Mouse (Mus musculus) forebrain, embryonic 16.5 days (tissue): ENCODE results near the gene Cfap77. TPM values are rescaled to one million over a fixed set of nuclear protein-coding genes. Genes with fewer than 3 reads are reported as not detected.

ENCODE experiments used
- ATAC-seq: fragments of 200-750 bp; cut with Nextera tagmentation; 2 replicates; pipeline ENCODE4 v1.8.0; 2017; ENCODE audit warnings: mild to moderate bottlenecking, moderate library complexity
- H3K27ac ChIP-seq: fragments of 300-500 bp; sonication (generic); 2 replicates; pipeline ENCODE4 v1.5.1; 2014; ENCODE audit warnings: low read length, control low read depth
- H3K27me3 ChIP-seq: fragments of 300-500 bp; sonication (generic); replicated peaks from 2 replicates; pipeline ENCODE4 v1.6.1; 2014; ENCODE audit warnings: low read length; ENCODE audit not compliant: control insufficient read depth, insufficient read depth
- H3K36me3 ChIP-seq: fragments of 300-500 bp; sonication (generic); 2 replicates; pipeline ENCODE4 v1.6.1; 2014; ENCODE audit not compliant: control insufficient read depth, insufficient read depth
- H3K4me1 ChIP-seq: fragments of 300-500 bp; sonication (generic); replicated peaks from 2 replicates; pipeline ENCODE4 v1.6.1; 2014; ENCODE audit warnings: low read length; ENCODE audit not compliant: control insufficient read depth, insufficient read depth
- H3K4me2 ChIP-seq: fragments of 300-500 bp; sonication (generic); 2 replicates; pipeline ENCODE4 v1.6.1; 2014; ENCODE audit warnings: mild to moderate bottlenecking, low read length, control low read depth
- H3K4me3 ChIP-seq: fragments of 300-500 bp; sonication (generic); replicated peaks from 2 replicates; pipeline ENCODE4 v1.5.1; 2014; ENCODE audit warnings: mild to moderate bottlenecking, low read length, control low read depth
- H3K9ac ChIP-seq: fragments of 300-500 bp; sonication (generic); replicated peaks from 2 replicates; pipeline ENCODE4 v1.6.1; 2014; ENCODE audit warnings: low read depth, low read length, control low read depth
- H3K9me3 ChIP-seq: fragments of 300-500 bp; sonication (generic); 2 replicates; pipeline ENCODE4 v1.6.1; 2016; ENCODE audit warnings: low read length; ENCODE audit not compliant: control insufficient read depth
- WGBS: fragments of 180-500 bp; shearing (Covaris S2); extraction: QIAGEN DNeasy Blood & Tissue Kit; methylation state at CpG from one replicate; pipeline ENCODE4 v1.1.7; 2014; 5-methylcytosine and 5-hydroxymethylcytosine counted together
- polyA plus RNA-seq: library from polyadenylated mRNA; unstranded; fragments of >200 nt; fragmentation: Nextera tagmentation; extraction: Ambion mirVana; gene quantifications from 2 replicates; pipeline ENCODE4 v1.2.1, GENCODE M21; 2015

Gene Cfap77
- polyA plus RNA-seq, 1 experiment from 2014 or later = 0.20 TPM

- H3K4me2 ChIP-seq = no peak overlapping the region
Measured at GRCm38 (mm10) chr2:28966151-28966795, 88.6 kb downstream of the Cfap77 start.

GRCm38 (mm10) chr2:28963565-28963964 lies 91.3 kb downstream of the Cfap77 start:
- 88% methylated on average over 6 of the region's 6 CpGs for WGBS
- H3K4me3 ChIP-seq = no peak overlapping the region
- no peak overlapping the region for H3K27ac ChIP-seq
- no peaks in the 10 kb centered on the region for H3K9me3 ChIP-seq
- H3K36me3 ChIP-seq = no peaks in the 10 kb centered on the region
- ATAC-seq = no peak
- no peak overlapping the region for H3K4me2 ChIP-seq
- no peak overlapping the region for H3K9ac ChIP-seq
- H3K4me1 ChIP-seq = no peaks in the 10 kb centered on the region
- no peaks in the 10 kb centered on the region for H3K27me3 ChIP-seq

More at GRCm38 (mm10) chr2:28966151-28966795, 88.6 kb downstream of the Cfap77 start:
- Histone ChIP-seq H3K4me1 (0 out of 2 replicates have a peak, but pooled peaks cover 4% of the 10 kb centered on the region), H3K36me3 (no peaks in the 10 kb centered on the region), H3K27me3 (no peaks in the 10 kb centered on the region), H3K9me3 (no peaks in the 10 kb centered on the region), H3K27ac (no peak overlapping the region), H3K4me3 (no peak overlapping the region), H3K9ac (no peak overlapping the region)
- ATAC-seq = no peak
- WGBS = 30% methylated on average over 14 of the region's 14 CpGs

- WGBS = 67% methylated on average over 5 of the region's 5 CpGs
Measured at GRCm38 (mm10) chr2:28961636-28962035, 93.2 kb downstream of the Cfap77 start.

GRCm38 (mm10) chr2:28961024-28961585 lies 93.8 kb downstream of the Cfap77 start:
- Histone ChIP-seq H3K27me3 (no peaks in the 10 kb centered on the region), H3K9me3 (no peaks in the 10 kb centered on the region), H3K4me2 (no peak overlapping the region), H3K4me3 (no peak overlapping the region), H3K9ac (no peak overlapping the region), H3K4me1 (no peaks in the 10 kb centered on the region), H3K27ac (no peak overlapping the region), H3K36me3 (no peaks in the 10 kb centered on the region)
- ATAC-seq = no peak
- WGBS = 88% methylated on average over 15 of the region's 15 CpGs

More at GRCm38 (mm10) chr2:28961636-28962035, 93.2 kb downstream of the Cfap77 start:
- no peak for ATAC-seq
- Histone ChIP-seq H3K27me3 (no peaks in the 10 kb centered on the region), H3K4me3 (no peak overlapping the region), H3K36me3 (no peaks in the 10 kb centered on the region), H3K9me3 (no peaks in the 10 kb centered on the region), H3K9ac (no peak overlapping the region), H3K27ac (no peak overlapping the region), H3K4me1 (no peaks in the 10 kb centered on the region), H3K4me2 (no peak overlapping the region)

- Histone ChIP-seq H3K27me3 (no peaks in the 10 kb centered on the region), H3K9ac (no peak overlapping the region), H3K4me2 (no peak overlapping the region), H3K4me1 (no peaks in the 10 kb centered on the region), H3K4me3 (no peak overlapping the region), H3K27ac (no peak overlapping the region), H3K9me3 (no peaks in the 10 kb centered on the region), H3K36me3 (no peaks in the 10 kb centered on the region)
- WGBS = 81% methylated on average over 4 of the region's 4 CpGs
- no peak for ATAC-seq
Measured at GRCm38 (mm10) chr2:28956874-28957273, 98.0 kb downstream of the Cfap77 start.

DNA sequence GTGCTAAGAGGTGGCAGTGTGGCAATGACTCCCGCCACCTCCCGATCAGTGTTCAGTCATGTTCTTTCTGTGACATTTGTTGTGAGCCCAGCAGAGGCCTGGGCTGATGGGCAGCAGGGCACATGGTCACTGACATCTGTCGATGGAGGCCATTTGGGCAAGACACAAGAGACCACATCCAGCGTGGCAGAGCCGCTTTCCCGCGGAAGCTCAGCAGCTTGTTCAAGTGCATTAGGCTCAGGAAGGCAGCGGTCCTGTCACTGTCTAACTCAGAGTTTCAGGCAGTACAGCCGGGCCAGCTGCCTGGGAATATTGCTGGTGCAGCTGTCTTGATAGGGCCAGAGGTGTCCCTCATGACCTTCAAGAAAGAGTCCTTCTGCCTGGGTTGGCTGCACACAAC lies 100.3 kb downstream of the Cfap77 start:
- ATAC-seq = no peak
- no peaks in the 10 kb centered on the region for H3K27me3 ChIP-seq
- no peaks in the 10 kb centered on the region for H3K9me3 ChIP-seq
- no peaks in the 10 kb centered on the region for H3K36me3 ChIP-seq
- WGBS = 72% methylated on average over 9 of the region's 9 CpGs
- H3K4me2 ChIP-seq = no peak overlapping the region
- H3K9ac ChIP-seq = no peak overlapping the region
- no peak overlapping the region for H3K4me3 ChIP-seq
- H3K27ac ChIP-seq = no peak overlapping the region
- H3K4me1 ChIP-seq = no peaks in the 10 kb centered on the region

GRCm38 (mm10) chr2:28952981-28953380 lies 101.9 kb downstream of the Cfap77 start:
- Histone ChIP-seq H3K27me3 (no peaks in the 10 kb centered on the region), H3K4me2 (no peak overlapping the region), H3K27ac (no peak overlapping the region), H3K36me3 (no peaks in the 10 kb centered on the region), H3K4me3 (no peak overlapping the region), H3K4me1 (no peaks in the 10 kb centered on the region), H3K9me3 (no peaks in the 10 kb centered on the region), H3K9ac (no peak overlapping the region)
- ATAC-seq = no peak
- WGBS = 63% methylated on average over 8 of the region's 8 CpGs

DNA sequence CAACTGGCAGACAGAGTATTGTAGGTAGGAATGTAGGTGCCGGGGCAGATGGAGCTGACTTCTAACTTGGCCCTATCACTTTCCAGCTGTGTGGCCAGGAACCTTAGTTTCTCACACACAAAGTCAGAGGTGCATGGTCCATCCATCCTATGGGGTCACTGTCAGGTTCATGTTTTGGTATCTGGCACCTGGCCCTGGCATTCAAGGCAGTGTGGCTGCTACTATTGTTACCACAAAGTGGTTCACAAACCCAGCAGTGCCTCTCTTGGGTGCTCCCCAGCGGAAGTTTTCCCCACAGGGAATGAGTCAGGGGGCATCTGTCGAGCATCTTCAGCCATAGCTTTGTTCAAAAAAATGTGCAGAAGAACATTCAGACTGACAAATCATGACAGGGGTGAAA lies 108.6 kb downstream of the Cfap77 start:
- Histone ChIP-seq H3K4me3 (no peak overlapping the region), H3K27me3 (no peaks in the 10 kb centered on the region), H3K9me3 (no peaks in the 10 kb centered on the region), H3K9ac (no peak overlapping the region), H3K36me3 (no peaks in the 10 kb centered on the region), H3K4me2 (no peak overlapping the region), H3K4me1 (peaks cover 11% of the 10 kb centered on the region), H3K27ac (no peak overlapping the region)
- WGBS = 84% methylated on average over 3 of the region's 3 CpGs
- no peak for ATAC-seq

GRCm38 (mm10) chr2:28945388-28945787 lies 109.5 kb downstream of the Cfap77 start:
- 19% methylated on average over 6 of the region's 6 CpGs for WGBS
- no peaks in the 10 kb centered on the region for H3K36me3 ChIP-seq
- no peak overlapping the region for H3K27ac ChIP-seq
- no peaks in the 10 kb centered on the region for H3K9me3 ChIP-seq
- H3K4me3 ChIP-seq = no peak overlapping the region
- no peak for ATAC-seq
- no peaks in the 10 kb centered on the region for H3K27me3 ChIP-seq
- peaks cover 11% of the 10 kb centered on the region for H3K4me1 ChIP-seq
- H3K4me2 ChIP-seq = no peak overlapping the region
- H3K9ac ChIP-seq = no peak overlapping the region
